22 mouse cellular contexts compared by ENCODE assay signal in the genomic region with DNA sequence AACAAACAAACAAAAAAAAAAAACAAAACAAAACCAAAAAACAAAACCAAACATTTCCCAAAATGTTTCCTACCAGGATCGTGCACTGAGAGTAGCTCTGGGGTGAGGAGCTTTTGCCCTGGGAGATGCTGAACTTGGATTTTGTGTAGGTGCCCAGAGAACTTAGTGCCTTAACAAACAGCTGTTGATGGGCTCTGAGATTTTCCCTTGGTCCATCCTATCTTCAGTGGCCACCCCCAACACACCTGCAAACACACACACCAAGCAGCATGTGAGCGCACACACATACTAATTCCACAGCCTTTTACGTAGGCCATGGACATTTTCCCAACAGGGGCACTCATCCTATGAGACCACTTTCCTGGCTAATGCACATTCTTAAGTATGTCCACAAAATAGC. TPM values are rescaled to one million over a fixed set of nuclear protein-coding genes. Genes with fewer than 3 reads are reported as not detected.
"Had no signal": no experiment of that assay in that cellular context is flagged by ENCODE, and none has a peak within 500 bp of the region (broad histone marks: within the 10 kb centered on the region; RNA-seq: fewer than 3 reads in every experiment).

No protein-coding gene starts in this region.

- DNase-seq: lung, adult 2 months; lung, postnatal 14 days; lung, postnatal 36 days; right cerebral cortex, postnatal 14 days; thymus, adult 2 months; thymus, postnatal 25 days; thymus, postnatal 4 days had no signal

- H3K27ac ChIP-seq: lung, embryonic 15.5 days; macrophage; midbrain, embryonic 13.5 days; midbrain, embryonic 15.5 days; neural tube, embryonic 12.5 days; stomach, embryonic 15.5 days; stomach, postnatal 0 days had no signal

- ATAC-seq: lung, postnatal 0 days; midbrain, embryonic 13.5 days; midbrain, embryonic 15.5 days had no signal

- H3K4me2 ChIP-seq: lung, embryonic 15.5 days; midbrain, embryonic 11.5 days; midbrain, embryonic 13.5 days; midbrain, embryonic 15.5 days; neural tube, embryonic 12.5 days; stomach, embryonic 15.5 days had no signal

- H3K4me3 ChIP-seq: lung, embryonic 15.5 days; megakaryocyte, embryonic 14.5 days; midbrain, embryonic 13.5 days; midbrain, embryonic 15.5 days; neural tube, embryonic 12.5 days; stomach, embryonic 15.5 days had no signal

- H3K9ac ChIP-seq: lung, embryonic 15.5 days; midbrain, embryonic 13.5 days; midbrain, embryonic 15.5 days; neural tube, embryonic 12.5 days; stomach, embryonic 15.5 days had no signal

- H3K36me3 ChIP-seq: lung, embryonic 15.5 days; midbrain, embryonic 13.5 days; midbrain, embryonic 15.5 days; neural tube, embryonic 12.5 days; stomach, embryonic 15.5 days had no signal

- H3K9me3 ChIP-seq: lung, embryonic 15.5 days; midbrain, embryonic 13.5 days; midbrain, embryonic 15.5 days; neural tube, embryonic 12.5 days; stomach, embryonic 15.5 days had no signal

- H3K27me3 ChIP-seq: lung, embryonic 15.5 days; midbrain, embryonic 13.5 days; midbrain, embryonic 15.5 days; neural tube, embryonic 12.5 days; stomach, embryonic 15.5 days had no signal

- H3K4me1 ChIP-seq: lung, embryonic 15.5 days; megakaryocyte, embryonic 14.5 days; midbrain, embryonic 13.5 days; midbrain, embryonic 15.5 days; neural tube, embryonic 12.5 days; stomach, embryonic 15.5 days had no signal

RNA-seq across cellular contexts. Expression of gene Fabp1, which starts 12.8 kb away (rescaled TPM):
- total RNA-seq: megakaryocyte progenitor cell, adult 5-6 weeks; midbrain, postnatal 0 days; monocyte, adult 5-6 weeks; neutrophil, adult 5-6 weeks had no signal
- polyA plus RNA-seq: macrophage; midbrain, embryonic 11.5 days; midbrain, embryonic 13.5 days; midbrain, postnatal 0 days; neural tube, embryonic 12.5 days; neural tube, embryonic 14.5 days had no signal
